Mouse (Mus musculus) left cerebral cortex, postnatal 10 days (tissue): Measurements from ENCODE around the gene Gab2. TPM values are rescaled to one million over a fixed set of nuclear protein-coding genes. Genes with fewer than 3 reads are reported as not detected.

ENCODE experiments used
- DNase-seq, 2 experiments: peaks; one replicate each; pipeline ENCODE4 v3.0.0; 2021 to 2022; ENCODE audit warnings: low spot score in 2 of 2, mixed read lengths in 1 of 2; ENCODE audit errors: extremely low spot score in 1 of 2
- intact Hi-C: fragments of 180-260 bp; cut with DNase I; formaldehyde crosslinking; loops from one replicate; pipeline ENCODE4 v1.15.1; 2025
- total RNA-seq, 2 experiments: library from RNA; stranded (reverse); gene quantifications; 2 replicates each; pipeline ENCODE4 v1.2.3; 2021

The Gab2 gene
- total RNA-seq, 2 experiments from 2014 or later = 21.0 to 23.7 TPM

GRCm38 (mm10) chr7:97331726-97332666 is 250.6 kb downstream of the Gab2 start, which contains the start of the genes Usp35 and Kctd21:
Gene Usp35 (minus strand): TSS chr7:97332020.
Gene Kctd21 (plus strand): TSS chr7:97332327.
- intact Hi-C loops = no loop called here

GRCm38 (mm10) chr7:97332667-97333041 is 251.3 kb downstream of the Gab2 start:
- intact Hi-C loops = no loop called here
- no peak for DNase-seq

More at GRCm38 (mm10) chr7:97331726-97332666, 250.6 kb downstream of the Gab2 start, which contains the start of the genes Usp35 and Kctd21:
- DNase-seq = peak; percentile 93 to 99

- no peak for DNase-seq
- intact Hi-C loops = no loop called here
Observed at GRCm38 (mm10) chr7:97333113-97333898, 251.9 kb downstream of the Gab2 start.

- no peak for DNase-seq
- intact Hi-C loops = no loop called here
Observed at GRCm38 (mm10) chr7:97334406-97334805, 253.0 kb downstream of the Gab2 start.

GRCm38 (mm10) chr7:97336678-97337077 is 255.3 kb downstream of the Gab2 start:
- intact Hi-C loops = no loop called here
- DNase-seq = no peak

GRCm38 (mm10) chr7:97338593-97338992 is 257.2 kb downstream of the Gab2 start:
- intact Hi-C loops = no loop called here
- no peak for DNase-seq

GRCm38 (mm10) chr7:97339623-97340022 is 258.2 kb downstream of the Gab2 start:
- DNase-seq = no peak
- intact Hi-C loops = no loop called here

- no peak for DNase-seq
- intact Hi-C loops = no loop called here
Observed at GRCm38 (mm10) chr7:97340907-97341849, 259.8 kb downstream of the Gab2 start.

- DNase-seq = no peak
- intact Hi-C loops = no loop called here
Observed at GRCm38 (mm10) chr7:97342961-97343360, 261.6 kb downstream of the Gab2 start.

- DNase-seq = no peak
- intact Hi-C loops = no loop called here
Observed at GRCm38 (mm10) chr7:97344655-97345054, 263.3 kb downstream of the Gab2 start.

GRCm38 (mm10) chr7:97345229-97345871 is 264.0 kb downstream of the Gab2 start:
- DNase-seq = peak; percentile 67 to 77
- intact Hi-C loops = no loop called here

GRCm38 (mm10) chr7:97346111-97346821 is 264.9 kb downstream of the Gab2 start:
- intact Hi-C loops = no loop called here
- DNase-seq = no peak

GRCm38 (mm10) chr7:97346822-97347166 is 265.4 kb downstream of the Gab2 start:
- intact Hi-C loops = no loop called here
- DNase-seq = no peak

- DNase-seq = no peak
Observed at GRCm38 (mm10) chr7:97347464-97347863, 266.1 kb downstream of the Gab2 start.

GRCm38 (mm10) chr7:97348318-97348717 is 266.9 kb downstream of the Gab2 start:
- no peak for DNase-seq
- intact Hi-C loops = no loop called here

More at GRCm38 (mm10) chr7:97347464-97347863, 266.1 kb downstream of the Gab2 start:
- intact Hi-C loops = no loop called here

GRCm38 (mm10) chr7:97348836-97349235 is 267.4 kb downstream of the Gab2 start:
- intact Hi-C loops = no loop called here
- no peak for DNase-seq

GRCm38 (mm10) chr7:97349438-97349837 is 268.1 kb downstream of the Gab2 start:
- intact Hi-C loops = no loop called here
- DNase-seq = no peak

- intact Hi-C loops = no loop called here
- no peak for DNase-seq
Observed at GRCm38 (mm10) chr7:97350891-97351290, 269.5 kb downstream of the Gab2 start.
